Mouse (Mus musculus) heart, embryonic 11.5 days (tissue): ENCODE measurements around the gene Inha. TPM values are rescaled to one million over a fixed set of nuclear protein-coding genes. Genes with fewer than 3 reads are reported as not detected.

Experiments
- ATAC-seq: fragments of 200-750 bp; cut with Nextera tagmentation; replicated peaks from 2 replicates; pipeline ENCODE4 v1.8.0; 2017; ENCODE audit warnings: moderate library complexity; ENCODE audit not compliant: insufficient number of reproducible peaks, low FRiP score, low TSS enrichment
- H3K27ac ChIP-seq: fragments of 300-500 bp; sonication (generic); 2 replicates; pipeline ENCODE4 v1.5.1; 2014; ENCODE audit warnings: mild to moderate bottlenecking, low read depth, low read length
- H3K27me3 ChIP-seq: fragments of 300-500 bp; sonication (generic); 2 replicates; pipeline ENCODE4 v1.6.1; 2014; ENCODE audit warnings: mild to moderate bottlenecking, low read length, mixed read lengths; ENCODE audit not compliant: control insufficient read depth, insufficient read depth
- H3K36me3 ChIP-seq: fragments of 300-500 bp; sonication (generic); 2 replicates; pipeline ENCODE4 v1.6.1; 2014; ENCODE audit warnings: mild to moderate bottlenecking, low read length, moderate library complexity, mixed read lengths; ENCODE audit not compliant: control insufficient read depth, insufficient read depth
- H3K4me1 ChIP-seq: fragments of 300-500 bp; sonication (generic); 2 replicates; pipeline ENCODE4 v1.6.1; 2014; ENCODE audit warnings: low read length; ENCODE audit not compliant: control insufficient read depth, insufficient read depth
- H3K4me2 ChIP-seq: fragments of 300-500 bp; sonication (generic); 2 replicates; pipeline ENCODE4 v1.6.1; 2014; ENCODE audit warnings: mild to moderate bottlenecking, moderate library complexity
- H3K4me3 ChIP-seq: fragments of 300-500 bp; sonication (generic); 2 replicates; pipeline ENCODE4 v1.5.1; 2014; ENCODE audit warnings: low read depth, low read length
- H3K9ac ChIP-seq: fragments of 300-500 bp; sonication (generic); 2 replicates; pipeline ENCODE4 v1.6.1; 2014; ENCODE audit warnings: mild to moderate bottlenecking, low read depth, low read length, moderate library complexity
- H3K9me3 ChIP-seq: fragments of 300-500 bp; sonication (generic); replicated peaks from 2 replicates; pipeline ENCODE4 v1.6.1; 2016; ENCODE audit warnings: low read length; ENCODE audit not compliant: control insufficient read depth
- WGBS: fragments of 180-500 bp; shearing (Covaris S2); extraction: QIAGEN DNeasy Blood & Tissue Kit; methylation state at CpG from one replicate; pipeline ENCODE4 v1.1.7; 2014; ENCODE audit not compliant: insufficient replicate concordance; 5-methylcytosine and 5-hydroxymethylcytosine counted together
- polyA plus RNA-seq: library from polyadenylated mRNA; unstranded; fragments of >200 nt; fragmentation: Nextera tagmentation; extraction: Ambion mirVana; gene quantifications from 2 replicates; pipeline ENCODE4 v1.2.1, GENCODE M21; 2014

Inha gene
- polyA plus RNA-seq, 1 experiment from 2014 or later: 4.8 TPM

- under 1% methylated on average over 46 of the region's 46 CpGs for WGBS
- Histone ChIP-seq H3K4me3 (peak within 1 kb of the TSS; percentile 74), H3K36me3 (peaks cover 2% of the 10 kb centered on the region; the same call in 1 of the 2 replicates), H3K9ac (peak within 1 kb of the TSS; percentile 74), H3K9me3 (no peaks in the 10 kb centered on the region), H3K4me2 (peak within 1 kb of the TSS; percentile 83), H3K27me3 (no peaks in the 10 kb centered on the region), H3K4me1 (peaks cover 19% of the 10 kb centered on the region), H3K27ac (peak within 1 kb of the TSS; percentile 92)
- peak; percentile 96 for ATAC-seq
Measured at GRCm38 (mm10) chr1:75521321-75522031, 14.6 kb downstream of the Inha start, which contains the start of gene Stk11ip. Gene Stk11ip, plus strand, starts transcription at chr1:75521529.

GRCm38 (mm10) chr1:75524679-75525078 lies 17.8 kb downstream of the Inha start:
- H3K36me3 ChIP-seq: peaks cover 5% of the 10 kb centered on the region
- H3K4me1 ChIP-seq: peaks cover 11% of the 10 kb centered on the region; the same call in 1 of the 2 replicates
- ATAC-seq: no peak
- H3K27me3 ChIP-seq: no peaks in the 10 kb centered on the region
- WGBS: 87% methylated on average over 7 of the region's 7 CpGs
- H3K9ac ChIP-seq: no peak overlapping the region
- H3K4me3 ChIP-seq: no peak overlapping the region
- H3K27ac ChIP-seq: no peak overlapping the region
- H3K9me3 ChIP-seq: no peaks in the 10 kb centered on the region
- H3K4me2 ChIP-seq: no peak overlapping the region

GRCm38 (mm10) chr1:75530546-75530945 lies 23.7 kb downstream of the Inha start:
- 71% methylated on average over 4 of the region's 4 CpGs for WGBS
- no peak for ATAC-seq
- no peaks in the 10 kb centered on the region for H3K4me1 ChIP-seq

GRCm38 (mm10) chr1:75532280-75533172 lies 25.6 kb downstream of the Inha start:
- Histone ChIP-seq H3K4me3 (no peak overlapping the region), H3K9ac (no peak overlapping the region), H3K27me3 (no peaks in the 10 kb centered on the region), H3K27ac (no peak overlapping the region), H3K9me3 (no peaks in the 10 kb centered on the region), H3K4me1 (no peaks in the 10 kb centered on the region), H3K4me2 (no peak overlapping the region), H3K36me3 (peaks cover 12% of the 10 kb centered on the region; the same call in 1 of the 2 replicates)
- 85% methylated on average over 19 of the region's 19 CpGs for WGBS
- ATAC-seq: no peak

More at GRCm38 (mm10) chr1:75530546-75530945, 23.7 kb downstream of the Inha start:
- Histone ChIP-seq H3K4me3 (no peak overlapping the region), H3K9me3 (no peaks in the 10 kb centered on the region), H3K9ac (no peak overlapping the region), H3K27ac (no peak overlapping the region), H3K4me2 (no peak overlapping the region), H3K36me3 (peaks cover 6% of the 10 kb centered on the region; the same call in 1 of the 2 replicates), H3K27me3 (no peaks in the 10 kb centered on the region)

- 82% methylated on average over 19 of the region's 19 CpGs for WGBS
Measured at GRCm38 (mm10) chr1:75533325-75534252, 26.7 kb downstream of the Inha start.

GRCm38 (mm10) chr1:75537587-75537986 lies 30.7 kb downstream of the Inha start:
- no peak overlapping the region for H3K4me2 ChIP-seq
- no peaks in the 10 kb centered on the region for H3K4me1 ChIP-seq
- ATAC-seq: no peak
- H3K27me3 ChIP-seq: no peaks in the 10 kb centered on the region
- H3K27ac ChIP-seq: no peak overlapping the region
- H3K9me3 ChIP-seq: no peaks in the 10 kb centered on the region
- WGBS: 64% methylated on average over 2 of the region's 2 CpGs
- H3K9ac ChIP-seq: no peak overlapping the region
- H3K36me3 ChIP-seq: peaks cover 9% of the 10 kb centered on the region; the same call in 1 of the 2 replicates
- H3K4me3 ChIP-seq: no peak overlapping the region

More at GRCm38 (mm10) chr1:75533325-75534252, 26.7 kb downstream of the Inha start:
- Histone ChIP-seq H3K27ac (no peak overlapping the region), H3K27me3 (no peaks in the 10 kb centered on the region), H3K9me3 (no peaks in the 10 kb centered on the region), H3K4me3 (no peak overlapping the region), H3K4me1 (no peaks in the 10 kb centered on the region), H3K36me3 (peaks cover 12% of the 10 kb centered on the region; the same call in 1 of the 2 replicates), H3K4me2 (no peak overlapping the region), H3K9ac (no peak overlapping the region)
- ATAC-seq: no peak

GRCm38 (mm10) chr1:75538597-75539190 lies 31.8 kb downstream of the Inha start:
- no peak for ATAC-seq
- peaks cover 6% of the 10 kb centered on the region; the same call in 1 of the 2 replicates for H3K36me3 ChIP-seq
- H3K4me2 ChIP-seq: no peak overlapping the region
- no peak overlapping the region for H3K27ac ChIP-seq
- no peaks in the 10 kb centered on the region for H3K4me1 ChIP-seq
- no peaks in the 10 kb centered on the region for H3K9me3 ChIP-seq
- H3K4me3 ChIP-seq: no peak overlapping the region
- no peak overlapping the region for H3K9ac ChIP-seq
- no peaks in the 10 kb centered on the region for H3K27me3 ChIP-seq
- WGBS: 81% methylated on average over 9 of the region's 9 CpGs
